Mouse (Mus musculus): ENCODE measurements around the gene Rnft2. TPM values are rescaled to one million over a fixed set of nuclear protein-coding genes. Genes with fewer than 3 reads are reported as not detected.

Rnft2 gene
- polyA plus RNA-seq, 1 experiment from 2014 or later, result 3.0 TPM

GRCm38 (mm10) chr5:118197421-118197820, 47.5 kb downstream of the Rnft2 start:
- Histone ChIP-seq H3K4me1 (no peaks in the 10 kb centered on the region), H3K27me3 (replicated peaks) (no peaks in the 10 kb centered on the region), H3K36me3 (no peaks in the 10 kb centered on the region), H3K9me3 (no peaks in the 10 kb centered on the region), H3K9ac (no peak overlapping the region), H3K4me2 (no peak overlapping the region), H3K27ac (no peak overlapping the region), H3K4me3 (replicated peaks) (no peak overlapping the region)
- WGBS, result 75% methylated on average over 13 of the region's 13 CpGs
- ATAC-seq (ENCODE audit: insufficient read depth, low FRiP score, low read depth), result no peak

GRCm38 (mm10) chr5:118192221-118192620, 52.7 kb downstream of the Rnft2 start:
- Histone ChIP-seq H3K27me3 (replicated peaks) (peaks cover 14% of the 10 kb centered on the region), H3K9ac (no peak overlapping the region), H3K9me3 (no peaks in the 10 kb centered on the region), H3K4me1 (no peaks in the 10 kb centered on the region; the same call in 1 of the 2 replicates), H3K4me2 (no peak overlapping the region), H3K36me3 (no peaks in the 10 kb centered on the region), H3K4me3 (replicated peaks) (no peak overlapping the region), H3K27ac (no peak overlapping the region)
- 30% methylated on average over 18 of the region's 18 CpGs for WGBS
- no peak for ATAC-seq (ENCODE audit: insufficient read depth, low FRiP score, low read depth)

DNA sequence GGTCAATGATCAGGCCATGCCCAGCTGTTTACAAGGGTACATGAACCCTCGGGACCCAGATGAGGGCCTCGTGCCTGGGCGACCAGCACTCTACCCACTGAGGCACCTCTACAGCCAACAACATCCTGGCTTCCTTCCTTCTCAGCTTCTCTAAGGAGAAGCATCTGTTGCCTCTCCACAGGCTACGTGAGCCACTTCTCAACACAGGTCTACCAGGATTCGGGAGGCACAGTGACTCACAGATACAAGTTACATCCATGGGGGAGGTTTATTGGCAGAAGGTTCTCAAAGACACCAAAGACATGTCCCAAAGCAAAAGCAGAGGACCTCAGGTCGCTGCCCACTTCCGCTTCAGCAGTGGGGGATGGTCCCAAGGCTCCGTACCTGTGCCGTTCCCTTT, 54.4 kb downstream of the Rnft2 start:
- Histone ChIP-seq H3K27me3 (replicated peaks) (peaks cover 14% of the 10 kb centered on the region), H3K9ac (no peak overlapping the region), H3K9me3 (no peaks in the 10 kb centered on the region), H3K27ac (no peak overlapping the region), H3K4me3 (replicated peaks) (no peak overlapping the region), H3K36me3 (no peaks in the 10 kb centered on the region), H3K4me2 (no peak overlapping the region), H3K4me1 (no peaks in the 10 kb centered on the region; the same call in 1 of the 2 replicates)
- ATAC-seq (ENCODE audit: insufficient read depth, low FRiP score, low read depth), result no peak
- WGBS, result 75% methylated on average over 9 of the region's 9 CpGs

DNA sequence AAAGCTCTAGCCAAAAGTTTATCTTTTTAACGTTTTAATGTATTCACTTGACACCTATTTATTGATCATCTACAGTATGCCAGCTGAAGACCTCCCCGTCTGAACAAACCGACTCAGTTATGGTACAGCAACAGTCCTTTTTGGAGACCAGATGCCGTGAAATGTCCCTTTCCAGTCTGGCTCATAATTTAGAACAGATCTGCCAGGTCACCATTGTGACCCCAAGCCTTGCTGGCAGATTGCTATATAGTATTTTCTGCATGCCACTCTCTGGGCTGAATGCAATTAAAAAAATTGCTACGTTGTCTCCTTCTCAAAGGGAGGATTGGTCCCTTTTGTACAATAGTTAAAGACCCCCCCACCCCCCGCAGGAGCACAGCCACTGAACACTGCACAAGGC, 56.6 kb downstream of the Rnft2 start:
- Histone ChIP-seq H3K4me2 (no peak overlapping the region), H3K9me3 (no peaks in the 10 kb centered on the region), H3K36me3 (no peaks in the 10 kb centered on the region), H3K4me3 (replicated peaks) (no peak overlapping the region), H3K27me3 (replicated peaks) (peaks cover 14% of the 10 kb centered on the region), H3K4me1 (no peaks in the 10 kb centered on the region; the same call in 1 of the 2 replicates), H3K27ac (no peak overlapping the region), H3K9ac (no peak overlapping the region)
- ATAC-seq (ENCODE audit: insufficient read depth, low FRiP score, low read depth), result no peak
- 55% methylated on average over 6 of the region's 6 CpGs for WGBS

GRCm38 (mm10) chr5:118186903-118187633, 57.8 kb downstream of the Rnft2 start:
- no peak overlapping the region for H3K9ac ChIP-seq
- WGBS, result 72% methylated on average over 9 of the region's 9 CpGs
- ATAC-seq (ENCODE audit: insufficient read depth, low FRiP score, low read depth), result no peak
- no peaks in the 10 kb centered on the region; the same call in 1 of the 2 replicates for H3K4me1 ChIP-seq
- H3K27me3 ChIP-seq (replicated peaks), result peaks cover 12% of the 10 kb centered on the region
- H3K27ac ChIP-seq, result no peak overlapping the region
- no peak overlapping the region for H3K4me2 ChIP-seq
- no peaks in the 10 kb centered on the region for H3K9me3 ChIP-seq
- no peaks in the 10 kb centered on the region for H3K36me3 ChIP-seq
- no peak overlapping the region for H3K4me3 ChIP-seq (replicated peaks)

DNA sequence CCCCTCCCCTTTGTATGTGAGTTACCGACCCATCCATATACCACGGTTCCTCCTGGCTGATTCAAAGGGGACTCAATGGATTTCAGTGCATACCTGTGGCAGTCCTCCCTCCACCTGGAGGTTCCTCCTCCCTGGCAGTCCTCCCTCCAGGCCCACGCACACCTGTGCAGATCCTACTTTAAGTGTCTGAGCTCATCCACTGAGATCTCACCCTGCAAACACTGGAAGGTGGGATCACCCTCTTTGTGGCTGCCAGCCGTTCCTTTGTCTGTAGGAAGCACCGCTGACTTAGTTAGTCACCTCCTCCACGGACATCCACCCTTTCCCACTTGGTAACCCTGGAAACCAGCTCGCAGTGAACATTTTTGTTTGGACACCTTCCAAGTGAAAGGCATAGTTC, 67.3 kb downstream of the Rnft2 start:
- ATAC-seq (ENCODE audit: insufficient read depth, low FRiP score, low read depth), result no peak
- Histone ChIP-seq H3K36me3 (no peaks in the 10 kb centered on the region), H3K4me3 (replicated peaks) (no peak overlapping the region), H3K9ac (no peak overlapping the region), H3K27me3 (replicated peaks) (peaks cover 21% of the 10 kb centered on the region), H3K27ac (no peak overlapping the region), H3K4me2 (no peak overlapping the region), H3K9me3 (no peaks in the 10 kb centered on the region; the same call in 1 of the 2 replicates), H3K4me1 (peaks cover 6% of the 10 kb centered on the region; the same call in 1 of the 2 replicates)
- 68% methylated on average over 7 of the region's 7 CpGs for WGBS

- 26% methylated on average over 2 of the region's 2 CpGs for WGBS
- Histone ChIP-seq H3K4me3 (replicated peaks) (no peak overlapping the region), H3K27me3 (replicated peaks) (peaks cover 41% of the 10 kb centered on the region), H3K36me3 (no peaks in the 10 kb centered on the region), H3K4me1 (peaks cover 22% of the 10 kb centered on the region), H3K9ac (no peak overlapping the region), H3K4me2 (no peak overlapping the region), H3K27ac (no peak overlapping the region), H3K9me3 (no peaks in the 10 kb centered on the region; the same call in 1 of the 2 replicates)
- no peak for ATAC-seq (ENCODE audit: insufficient read depth, low FRiP score, low read depth)
Observed at GRCm38 (mm10) chr5:118175137-118175536, 69.8 kb downstream of the Rnft2 start.

GRCm38 (mm10) chr5:118174310-118175009, 70.5 kb downstream of the Rnft2 start:
- Histone ChIP-seq H3K36me3 (no peaks in the 10 kb centered on the region), H3K4me1 (peaks cover 28% of the 10 kb centered on the region), H3K4me2 (peak overlapping the region; percentile 48), H3K9ac (no peak overlapping the region), H3K27me3 (replicated peaks) (peaks cover 47% of the 10 kb centered on the region), H3K27ac (no peak overlapping the region), H3K9me3 (no peaks in the 10 kb centered on the region; the same call in 1 of the 2 replicates), H3K4me3 (replicated peaks) (peak overlapping the region; percentile 19; the same call in 1 of the 2 replicates)
- WGBS, result under 1% methylated on average over 22 of the region's 22 CpGs
- no peak for ATAC-seq (ENCODE audit: insufficient read depth, low FRiP score, low read depth)

- no peaks in the 10 kb centered on the region for H3K36me3 ChIP-seq
- H3K27ac ChIP-seq, result no peak overlapping the region
- H3K4me2 ChIP-seq, result peak overlapping the region; percentile 70
- H3K27me3 ChIP-seq (replicated peaks), result peaks cover 69% of the 10 kb centered on the region
- peak overlapping the region; percentile 40 for H3K4me3 ChIP-seq (replicated peaks)
- H3K4me1 ChIP-seq, result peaks cover 33% of the 10 kb centered on the region
- WGBS, result under 1% methylated on average over 27 of the region's 27 CpGs
- H3K9me3 ChIP-seq, result no peaks in the 10 kb centered on the region; the same call in 1 of the 2 replicates
- no peak overlapping the region for H3K9ac ChIP-seq
- ATAC-seq (ENCODE audit: insufficient read depth, low FRiP score, low read depth), result no peak
Observed at GRCm38 (mm10) chr5:118172078-118172723, 72.7 kb downstream of the Rnft2 start.

- ATAC-seq (ENCODE audit: insufficient read depth, low FRiP score, low read depth), result no peak
Observed at GRCm38 (mm10) chr5:118171665-118172064, 73.3 kb downstream of the Rnft2 start.

DNA sequence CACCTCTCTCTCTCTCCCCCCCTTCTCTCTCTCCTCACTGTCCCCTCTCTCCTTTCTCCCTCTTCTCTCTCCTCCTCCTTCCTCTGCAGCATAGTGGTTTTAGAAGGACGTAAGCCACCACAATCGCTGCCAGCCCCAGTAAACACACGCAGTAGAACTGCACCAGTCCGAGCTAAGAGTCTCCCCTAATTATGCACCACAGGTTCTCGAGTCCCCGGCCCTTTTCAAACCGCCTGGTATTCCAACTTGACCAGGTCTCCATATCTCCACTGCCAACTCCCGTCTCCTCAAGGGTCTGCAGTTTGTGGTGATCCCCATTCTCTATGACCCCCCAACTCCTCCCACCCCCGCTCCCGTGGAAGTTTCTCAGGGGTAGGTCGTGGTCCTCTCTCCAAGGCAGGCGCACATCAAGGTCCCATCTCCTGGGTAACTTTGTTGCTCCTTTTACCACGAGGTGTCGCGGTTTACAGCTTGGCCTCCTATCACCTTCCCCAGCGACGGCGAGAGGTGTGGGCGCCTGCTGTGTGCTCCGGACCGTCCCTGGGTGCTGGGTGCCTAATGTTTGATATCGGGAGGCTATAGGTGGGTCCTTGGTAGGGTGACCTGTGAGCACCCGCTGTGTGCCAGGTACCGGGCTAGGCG, 73.9 kb downstream of the Rnft2 start:
- H3K27me3 ChIP-seq (replicated peaks), result peaks cover 75% of the 10 kb centered on the region
- H3K9me3 ChIP-seq, result no peaks in the 10 kb centered on the region; the same call in 1 of the 2 replicates
- peak overlapping the region; percentile 40 for H3K4me3 ChIP-seq (replicated peaks)
- H3K9ac ChIP-seq, result no peak overlapping the region
- no peak overlapping the region for H3K27ac ChIP-seq
- WGBS, result under 1% methylated on average over 25 of the region's 25 CpGs
- H3K4me1 ChIP-seq, result peaks cover 33% of the 10 kb centered on the region
- H3K36me3 ChIP-seq, result no peaks in the 10 kb centered on the region
- H3K4me2 ChIP-seq, result peak overlapping the region; percentile 70; the same call in 1 of the 2 replicates
- ATAC-seq (ENCODE audit: insufficient read depth, low FRiP score, low read depth), result no peak

More at GRCm38 (mm10) chr5:118171665-118172064, 73.3 kb downstream of the Rnft2 start:
- Histone ChIP-seq H3K4me1 (peaks cover 33% of the 10 kb centered on the region), H3K9ac (no peak overlapping the region), H3K27me3 (replicated peaks) (peaks cover 69% of the 10 kb centered on the region), H3K4me2 (peak overlapping the region; percentile 70), H3K36me3 (no peaks in the 10 kb centered on the region), H3K9me3 (no peaks in the 10 kb centered on the region; the same call in 1 of the 2 replicates), H3K27ac (no peak overlapping the region), H3K4me3 (replicated peaks) (peak overlapping the region; percentile 40)
- WGBS, result under 1% methylated on average over 35 of the region's 36 CpGs

Measured in stomach, embryonic 15.5 days (tissue).